Mouse (Mus musculus): ENCODE data around the gene Ednra.

Ednra gene

DNA sequence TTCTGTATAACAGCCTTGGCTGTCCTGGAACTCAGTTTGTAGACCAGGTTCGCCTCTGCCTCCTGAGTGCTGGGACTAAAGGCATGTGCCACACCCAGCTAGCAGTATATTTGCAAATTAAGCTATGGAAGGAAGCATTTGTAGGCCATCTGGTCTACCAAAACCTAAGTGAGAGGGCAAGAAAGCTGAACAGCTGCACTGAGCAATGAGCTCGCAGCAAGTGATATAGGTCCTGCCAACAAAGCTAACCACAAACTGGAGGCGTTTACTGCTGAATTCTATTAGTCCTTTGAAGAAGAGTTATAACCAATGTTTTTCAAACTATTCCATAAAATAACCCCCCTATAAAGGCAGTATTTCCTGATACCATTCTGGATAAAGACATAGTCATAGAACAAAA, 86.7 kb downstream of the Ednra start:
- DNase-seq, result no peak

DNA sequence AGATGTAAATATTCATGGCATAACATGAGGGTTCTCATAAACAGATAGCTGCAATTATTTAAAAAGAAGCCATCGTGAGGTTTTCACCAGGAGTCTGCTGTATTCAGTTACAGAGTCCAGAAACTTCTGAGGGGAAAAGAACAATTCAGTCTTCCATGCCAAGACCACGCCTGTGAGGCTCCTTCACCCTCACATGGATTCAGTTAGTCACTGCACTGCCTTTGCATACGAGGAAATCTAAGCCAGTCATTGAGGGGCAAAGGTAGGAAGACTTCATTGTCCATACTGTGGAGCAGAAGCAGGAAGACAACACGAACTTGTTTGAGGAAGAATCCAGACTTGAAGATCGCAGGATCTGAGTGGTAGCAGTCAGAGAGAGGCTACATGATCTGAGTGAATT, 90.2 kb downstream of the Ednra start:
- no peak for DNase-seq

DNA sequence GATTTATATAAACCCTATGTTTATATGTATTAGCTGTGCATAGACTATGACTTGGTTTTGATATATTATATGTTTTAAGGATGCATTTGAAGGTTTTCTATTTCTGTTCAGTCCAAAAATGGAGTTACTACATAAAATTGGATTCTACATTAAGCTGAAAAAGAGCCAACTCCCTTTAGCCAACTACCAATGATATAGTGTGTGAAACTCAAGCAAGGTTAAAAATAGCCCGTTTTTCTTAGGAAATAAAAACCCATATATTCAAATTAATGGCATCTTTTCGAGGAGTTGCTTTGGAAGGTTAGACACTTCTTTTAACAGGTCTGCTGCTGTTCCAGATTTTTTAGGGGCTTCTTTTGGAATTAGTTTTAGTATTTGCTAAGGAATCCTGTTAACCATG, 91.1 kb downstream of the Ednra start:
- DNase-seq, result no peak

DNA sequence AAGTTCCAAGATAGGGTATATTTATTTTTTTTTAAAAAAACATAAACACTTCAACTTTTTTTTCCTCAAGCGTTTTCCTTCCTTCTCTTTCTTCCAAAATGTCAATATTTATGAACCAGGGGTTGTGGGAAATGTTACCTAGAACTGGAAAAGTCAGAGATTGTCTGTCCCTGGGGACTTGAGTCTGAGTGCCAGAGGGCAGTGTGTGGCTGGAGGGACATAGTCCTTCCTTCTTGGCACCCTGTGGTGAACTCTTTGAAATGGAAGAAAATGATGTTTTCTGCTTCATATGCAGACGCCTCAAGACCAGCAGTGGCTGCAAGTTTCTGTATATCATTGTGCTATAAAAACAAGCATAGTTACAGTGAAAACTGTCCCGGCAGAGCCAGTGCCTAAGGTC, 93.6 kb downstream of the Ednra start:
- DNase-seq, result no peak

DNA sequence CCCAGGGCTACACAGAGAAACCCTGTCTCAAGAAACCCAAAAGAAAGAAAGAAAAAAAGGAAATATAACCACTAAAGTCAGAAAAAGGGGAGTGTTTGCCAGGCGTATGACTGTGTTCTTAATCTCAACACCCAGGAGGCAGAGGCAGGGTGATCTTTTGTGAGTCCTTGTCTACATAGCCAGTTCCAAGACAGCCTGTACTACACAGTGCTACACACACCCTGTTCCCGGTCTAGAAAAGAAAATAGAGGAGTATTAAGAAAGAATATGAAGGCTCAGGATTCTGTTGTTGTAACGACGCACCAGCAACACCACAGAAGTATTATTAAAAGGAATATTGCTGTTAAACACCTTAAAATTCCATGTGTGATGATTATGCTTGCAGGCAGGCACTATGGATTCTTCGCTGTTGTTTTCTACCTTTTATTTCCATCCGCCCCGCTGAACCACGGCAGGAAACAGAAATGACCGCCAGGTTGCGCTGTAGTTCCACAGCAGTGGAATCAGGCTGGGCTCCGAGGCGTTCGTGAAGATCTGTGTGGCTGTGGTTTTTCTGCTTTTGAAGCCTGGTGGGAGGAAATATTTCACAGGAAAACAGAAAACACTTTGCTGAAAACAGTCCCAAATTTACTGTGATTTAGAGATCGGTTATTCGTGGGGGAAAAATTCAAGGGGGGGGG, 94.3 kb downstream of the Ednra start:
- DNase-seq, result peak; percentile 17 to 78

DNA sequence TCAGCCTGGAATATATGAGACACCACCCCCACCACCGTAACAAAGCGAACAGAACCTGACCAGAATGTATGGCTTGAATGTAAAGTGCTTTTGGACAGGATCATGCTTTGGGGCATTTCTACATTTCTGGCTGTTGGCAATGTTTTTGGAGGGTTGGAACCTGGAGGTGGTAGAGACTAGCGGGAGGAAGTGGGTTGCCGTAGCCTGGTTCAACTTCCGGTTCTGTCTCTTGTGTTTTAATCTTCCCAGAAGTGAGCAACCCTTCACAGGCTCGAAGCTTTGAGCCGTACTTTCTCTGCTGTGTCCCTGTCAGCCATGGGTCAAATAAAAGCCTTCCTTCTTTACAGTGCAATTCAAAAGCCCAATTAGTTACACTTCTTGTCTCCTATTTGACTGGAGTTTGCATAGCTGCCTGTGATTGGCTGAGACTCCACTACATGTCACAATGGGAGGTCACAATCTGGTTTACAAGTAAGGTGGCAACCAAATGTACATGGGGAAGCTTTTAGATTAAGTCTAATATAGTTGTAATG, 100.5 kb downstream of the Ednra start:
- no peak for DNase-seq

DNA sequence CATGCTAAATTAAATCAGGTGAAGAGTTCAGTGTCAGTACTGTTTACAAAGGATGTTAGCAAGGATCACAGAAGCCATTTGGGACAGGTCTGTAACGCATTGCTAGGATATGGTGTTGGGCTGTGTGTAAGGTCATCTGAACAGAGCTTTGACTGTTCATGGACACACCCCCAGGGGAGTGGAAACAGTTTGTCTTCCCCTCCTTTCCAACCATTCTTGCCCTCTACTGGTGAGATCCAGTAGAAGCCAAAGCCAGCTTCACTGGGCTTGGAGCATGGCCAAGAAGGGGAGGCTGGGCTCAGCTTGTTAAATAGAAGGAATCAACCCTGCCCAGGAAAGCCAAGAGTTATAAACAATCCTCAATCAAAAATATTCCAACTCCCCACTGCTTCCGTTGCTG, 106.3 kb downstream of the Ednra start:
- peak; percentile 42 to 50 for DNase-seq

All from kidney, adult 8-10 months (tissue).